Mouse (Mus musculus) liver, adult 2 months (tissue): Measurements from ENCODE around the gene Rdh1.
"Not testable (repeated sequence)": the region's sequence is repeated elsewhere in the genome, so short reads cannot be mapped to it uniquely, and the experiment has no call there.

ENCODE experiments used
- CTCF ChIP-seq: fragments of 200-500 bp; IDR thresholded peaks from 2 replicates; pipeline ENCODE4 v1.5.1; 2011; ENCODE audit warnings: low read depth, low read length, control low read depth
- POLR2A ChIP-seq: fragments of 200-500 bp; IDR thresholded peaks from 2 replicates; pipeline ENCODE4 v1.6.1; 2011; ENCODE audit warnings: low read length, control low read depth; ENCODE audit not compliant: insufficient read depth; ENCODE audit errors: extremely low read depth

GRCm38 (mm10) chr10:127785411-127785810, 25.9 kb downstream of the Rdh1 start:
- TF ChIP-seq POLR2A, CTCF: not testable (repeated sequence)
